Mouse (Mus musculus): ENCODE results near the gene Sycp2l. TPM values are rescaled to one million over a fixed set of nuclear protein-coding genes. Genes with fewer than 3 reads are reported as not detected.

The Sycp2l gene
- polyA plus RNA-seq, 1 experiment from 2014 or later, result not detected

DNA sequence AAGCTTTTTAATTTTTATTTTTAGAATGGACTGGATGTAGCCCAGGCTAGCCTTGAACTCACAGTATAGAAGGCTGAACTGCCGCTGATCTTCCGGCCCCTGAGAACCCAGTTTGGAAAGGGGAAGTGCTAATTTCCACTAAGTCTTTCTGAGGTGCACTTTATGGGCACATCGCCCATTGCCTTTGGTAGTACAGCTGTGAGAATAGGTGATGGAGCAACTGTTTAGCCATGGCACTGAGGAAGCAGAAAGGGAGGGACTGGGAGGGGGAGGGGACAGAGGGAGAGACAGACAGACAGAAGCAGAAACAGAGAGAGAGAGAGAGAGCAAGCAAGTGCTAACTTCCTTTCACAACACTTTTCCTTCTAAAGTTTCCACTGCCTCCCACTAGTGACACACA, 29.6 kb upstream of the Sycp2l start:
- Histone ChIP-seq H3K27me3 (ENCODE audit: control insufficient read depth, insufficient read depth, low read length) (peaks cover 6% of the 10 kb centered on the region; the same call in 1 of the 2 replicates), H3K4me3 (replicated peaks; ENCODE audit: low read depth, low read length) (no peak overlapping the region), H3K27ac (replicated peaks; ENCODE audit: low read depth, low read length) (no peak overlapping the region), H3K4me2 (ENCODE audit: low read length) (no peak overlapping the region), H3K9ac (replicated peaks; ENCODE audit: low read length) (no peak overlapping the region), H3K9me3 (ENCODE audit: control insufficient read depth, low read length) (no peaks in the 10 kb centered on the region), H3K4me1 (ENCODE audit: control insufficient read depth, insufficient read depth, low read length) (0 out of 2 replicates have a peak, but pooled peaks cover under 1% of the 10 kb centered on the region), H3K36me3 (ENCODE audit: control insufficient read depth, insufficient read depth, low read length) (no peaks in the 10 kb centered on the region)
- ATAC-seq (ENCODE audit: low FRiP score, low TSS enrichment), result no peak
- WGBS, result 92% methylated on average over 3 of the region's 3 CpGs
- DNase-seq, result no peak

DNA sequence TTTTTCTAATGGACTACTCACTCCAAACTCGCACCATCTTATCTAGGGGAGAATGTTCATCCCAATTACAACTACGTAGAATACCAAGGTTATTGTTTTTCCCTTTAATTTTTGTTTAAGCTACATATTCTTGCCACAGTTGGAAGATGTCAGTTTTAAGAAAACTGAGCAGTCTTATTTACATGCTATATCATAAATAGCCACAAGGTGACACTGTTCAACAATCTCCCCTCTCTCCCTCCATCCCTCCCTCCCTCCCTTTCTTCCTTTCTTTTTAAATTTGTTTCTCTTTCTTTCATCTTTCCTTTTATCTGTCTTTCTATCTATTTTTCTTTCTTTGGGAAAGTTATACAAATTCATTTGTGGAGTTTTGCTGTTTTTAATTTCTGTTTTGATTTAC, 29.0 kb upstream of the Sycp2l start:
- Histone ChIP-seq H3K9me3 (ENCODE audit: control insufficient read depth, low read length) (no peaks in the 10 kb centered on the region), H3K4me1 (ENCODE audit: control insufficient read depth, insufficient read depth, low read length) (no peaks in the 10 kb centered on the region), H3K4me2 (ENCODE audit: low read length) (no peak overlapping the region), H3K36me3 (ENCODE audit: control insufficient read depth, insufficient read depth, low read length) (no peaks in the 10 kb centered on the region), H3K27ac (replicated peaks; ENCODE audit: low read depth, low read length) (no peak overlapping the region), H3K4me3 (replicated peaks; ENCODE audit: low read depth, low read length) (no peak overlapping the region), H3K9ac (replicated peaks; ENCODE audit: low read length) (no peak overlapping the region), H3K27me3 (ENCODE audit: control insufficient read depth, insufficient read depth, low read length) (peaks cover 3% of the 10 kb centered on the region; the same call in 1 of the 2 replicates)
- ATAC-seq (ENCODE audit: low FRiP score, low TSS enrichment), result no peak
- DNase-seq, result peak; percentile 67
- 24% methylated on average over 2 of the region's 2 CpGs for WGBS

DNA sequence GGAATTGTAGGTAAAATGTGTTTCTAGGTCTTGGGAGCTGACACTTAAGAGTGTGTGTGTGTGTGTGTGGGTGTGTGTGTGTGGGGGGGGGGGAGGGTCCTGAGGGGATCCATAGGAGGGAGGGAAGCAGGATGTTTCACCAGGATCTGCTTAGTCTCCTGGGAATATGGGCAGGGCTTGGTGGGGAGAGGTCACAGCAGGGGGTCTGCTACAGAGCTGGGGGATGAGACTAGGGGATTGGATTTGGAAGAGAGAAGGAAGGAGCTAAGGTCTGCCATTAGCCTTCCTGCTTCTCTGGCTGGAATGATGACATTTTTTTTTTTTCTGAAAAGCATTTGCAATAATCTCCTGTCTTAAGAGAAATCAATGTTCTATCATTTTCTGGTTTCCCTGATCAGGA, 25.4 kb upstream of the Sycp2l start:
- no peak overlapping the region for H3K4me3 ChIP-seq (replicated peaks; ENCODE audit: low read depth, low read length)
- no peak for ATAC-seq (ENCODE audit: low FRiP score, low TSS enrichment)
- no peak for DNase-seq

DNA sequence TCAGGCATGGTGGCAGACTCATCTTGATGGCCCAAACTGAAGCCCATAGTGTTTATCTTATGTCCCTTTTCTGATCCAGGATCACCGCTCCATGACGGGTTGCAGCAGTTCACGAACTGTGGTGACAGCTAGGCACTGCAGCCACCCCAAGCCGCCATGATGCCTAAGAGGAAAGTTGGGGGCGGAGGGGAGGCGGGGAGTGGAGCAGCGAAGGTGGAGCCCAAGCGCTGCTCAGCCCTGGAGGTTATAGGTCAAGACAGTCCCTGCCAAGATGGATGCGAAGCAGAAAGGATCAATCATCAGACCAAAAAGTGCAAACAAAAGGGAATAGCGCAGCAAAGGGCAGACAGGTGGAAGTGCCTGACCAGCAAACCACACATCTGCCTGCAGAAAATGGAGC, 22.8 kb upstream of the Sycp2l start:
- Histone ChIP-seq H3K9ac (replicated peaks; ENCODE audit: low read length) (no peak overlapping the region), H3K4me3 (replicated peaks; ENCODE audit: low read depth, low read length) (no peak overlapping the region), H3K36me3 (ENCODE audit: control insufficient read depth, insufficient read depth, low read length) (no peaks in the 10 kb centered on the region), H3K4me1 (ENCODE audit: control insufficient read depth, insufficient read depth, low read length) (no peaks in the 10 kb centered on the region), H3K27ac (replicated peaks; ENCODE audit: low read depth, low read length) (no peak overlapping the region), H3K4me2 (ENCODE audit: low read length) (no peak overlapping the region), H3K9me3 (ENCODE audit: control insufficient read depth, low read length) (no peaks in the 10 kb centered on the region), H3K27me3 (ENCODE audit: control insufficient read depth, insufficient read depth, low read length) (no peaks in the 10 kb centered on the region)
- DNase-seq, result no peak
- no peak for ATAC-seq (ENCODE audit: low FRiP score, low TSS enrichment)
- 46% methylated on average over 10 of the region's 10 CpGs for WGBS

More for the DNA sequence above, 25.4 kb upstream of the Sycp2l start:
- H3K9ac ChIP-seq (replicated peaks; ENCODE audit: low read length), result no peak overlapping the region
- no peak overlapping the region for H3K4me2 ChIP-seq (ENCODE audit: low read length)
- H3K27ac ChIP-seq (replicated peaks; ENCODE audit: low read depth, low read length), result no peak overlapping the region
- no peaks in the 10 kb centered on the region for H3K27me3 ChIP-seq (ENCODE audit: control insufficient read depth, insufficient read depth, low read length)
- no peaks in the 10 kb centered on the region for H3K9me3 ChIP-seq (ENCODE audit: control insufficient read depth, low read length)
- no peaks in the 10 kb centered on the region for H3K36me3 ChIP-seq (ENCODE audit: control insufficient read depth, insufficient read depth, low read length)
- H3K4me1 ChIP-seq (ENCODE audit: control insufficient read depth, insufficient read depth, low read length), result no peaks in the 10 kb centered on the region

DNA sequence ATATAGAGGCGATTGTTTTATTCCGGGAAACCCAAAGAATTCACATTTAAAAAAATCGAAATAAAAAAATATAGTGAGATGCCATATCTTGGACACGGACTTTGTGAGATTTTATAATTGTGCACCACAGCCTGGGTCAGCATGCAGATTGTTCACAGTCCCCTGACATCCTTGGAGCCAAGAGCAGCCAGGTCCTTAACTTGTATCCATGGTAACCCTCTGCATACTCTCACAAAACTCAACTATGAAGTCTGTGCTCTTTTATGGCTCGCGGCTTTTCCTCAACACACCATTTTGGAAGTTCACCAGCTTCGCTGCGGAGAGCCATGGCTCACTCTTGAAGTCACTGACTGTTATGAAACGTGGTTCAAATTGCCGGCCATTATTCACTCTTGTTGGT, 19.9 kb upstream of the Sycp2l start:
- H3K9ac ChIP-seq (replicated peaks; ENCODE audit: low read length), result no peak overlapping the region
- H3K9me3 ChIP-seq (ENCODE audit: control insufficient read depth, low read length), result no peaks in the 10 kb centered on the region
- no peak for ATAC-seq (ENCODE audit: low FRiP score, low TSS enrichment)
- H3K4me3 ChIP-seq (replicated peaks; ENCODE audit: low read depth, low read length), result no peak overlapping the region
- no peak overlapping the region for H3K4me2 ChIP-seq (ENCODE audit: low read length)
- DNase-seq, result no peak
- H3K27me3 ChIP-seq (ENCODE audit: control insufficient read depth, insufficient read depth, low read length), result no peaks in the 10 kb centered on the region
- no peak overlapping the region for H3K27ac ChIP-seq (replicated peaks; ENCODE audit: low read depth, low read length)
- no peaks in the 10 kb centered on the region for H3K4me1 ChIP-seq (ENCODE audit: control insufficient read depth, insufficient read depth, low read length)
- WGBS, result 82% methylated on average over 10 of the region's 10 CpGs
- H3K36me3 ChIP-seq (ENCODE audit: control insufficient read depth, insufficient read depth, low read length), result no peaks in the 10 kb centered on the region

DNA sequence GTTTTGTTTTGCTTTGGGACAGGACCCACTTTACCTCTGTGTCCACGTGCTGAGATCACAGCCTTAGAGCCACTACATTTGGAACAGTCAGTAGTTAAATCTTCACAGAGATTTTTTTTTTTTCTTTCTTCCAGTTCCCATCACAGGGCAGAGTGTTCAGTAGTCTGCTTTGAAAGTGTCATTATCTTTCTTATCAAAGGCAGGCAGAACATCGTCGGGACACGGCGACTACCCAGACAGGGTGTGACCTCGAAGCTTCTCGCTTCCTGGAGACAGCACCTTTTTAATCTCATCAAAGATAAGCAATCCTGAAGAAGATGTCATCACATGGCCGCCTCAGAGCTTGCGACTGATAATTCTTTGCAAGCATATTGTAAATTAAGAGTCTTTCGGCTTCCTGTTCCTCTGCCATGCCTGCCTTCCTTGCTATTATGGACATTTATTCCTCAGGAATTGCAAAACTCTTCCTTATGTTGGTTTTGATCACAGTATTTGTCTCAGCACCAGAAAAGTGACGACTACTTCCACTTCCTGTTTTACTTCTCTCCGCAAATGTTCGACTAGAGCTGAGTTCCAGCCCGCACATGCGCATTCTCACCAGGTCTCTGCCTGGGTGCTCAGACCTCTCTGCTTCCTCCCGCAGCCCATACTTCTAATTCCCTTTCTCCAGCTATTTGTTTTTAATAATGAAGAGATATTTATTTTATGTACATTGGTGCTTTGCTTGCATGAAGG, 16.6 kb upstream of the Sycp2l start:
- ATAC-seq (ENCODE audit: low FRiP score, low TSS enrichment), result no peak

DNA sequence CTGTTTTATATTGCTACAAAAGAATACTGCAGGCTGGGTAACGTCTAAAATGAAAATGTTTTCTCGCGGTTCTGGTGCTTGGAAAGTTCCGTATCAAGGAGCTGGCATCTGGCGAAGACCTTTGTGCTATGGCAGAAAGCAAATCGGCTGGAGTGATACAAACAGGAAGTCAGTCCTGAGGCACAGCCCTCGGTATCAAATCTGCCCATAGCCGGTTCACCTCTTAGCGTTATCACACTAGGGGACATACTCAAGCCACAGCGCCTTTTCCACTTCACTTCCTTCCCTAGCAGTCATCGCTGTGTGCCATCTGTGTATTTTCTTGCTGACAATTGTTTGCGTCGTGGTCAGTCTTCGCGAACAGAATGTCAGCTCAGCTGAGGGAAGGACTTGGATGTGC, 15.8 kb upstream of the Sycp2l start:
- Histone ChIP-seq H3K4me2 (ENCODE audit: low read length) (no peak overlapping the region), H3K9me3 (ENCODE audit: control insufficient read depth, low read length) (no peaks in the 10 kb centered on the region), H3K9ac (replicated peaks; ENCODE audit: low read length) (no peak overlapping the region), H3K36me3 (ENCODE audit: control insufficient read depth, insufficient read depth, low read length) (no peaks in the 10 kb centered on the region), H3K27me3 (ENCODE audit: control insufficient read depth, insufficient read depth, low read length) (no peaks in the 10 kb centered on the region), H3K4me3 (replicated peaks; ENCODE audit: low read depth, low read length) (no peak overlapping the region), H3K4me1 (ENCODE audit: control insufficient read depth, insufficient read depth, low read length) (no peaks in the 10 kb centered on the region), H3K27ac (replicated peaks; ENCODE audit: low read depth, low read length) (no peak overlapping the region)
- ATAC-seq (ENCODE audit: low FRiP score, low TSS enrichment), result no peak
- 90% methylated on average over 15 of the region's 15 CpGs for WGBS
- no peak for DNase-seq

More for the DNA sequence above, 16.6 kb upstream of the Sycp2l start:
- H3K4me3 ChIP-seq (replicated peaks; ENCODE audit: low read depth, low read length), result no peak overlapping the region
- no peaks in the 10 kb centered on the region for H3K27me3 ChIP-seq (ENCODE audit: control insufficient read depth, insufficient read depth, low read length)
- no peak overlapping the region for H3K4me2 ChIP-seq (ENCODE audit: low read length)
- H3K9ac ChIP-seq (replicated peaks; ENCODE audit: low read length), result no peak overlapping the region
- H3K4me1 ChIP-seq (ENCODE audit: control insufficient read depth, insufficient read depth, low read length), result no peaks in the 10 kb centered on the region
- WGBS, result 83% methylated on average over 16 of the region's 16 CpGs
- no peak overlapping the region for H3K27ac ChIP-seq (replicated peaks; ENCODE audit: low read depth, low read length)
- no peaks in the 10 kb centered on the region for H3K36me3 ChIP-seq (ENCODE audit: control insufficient read depth, insufficient read depth, low read length)
- DNase-seq, result no peak
- no peaks in the 10 kb centered on the region for H3K9me3 ChIP-seq (ENCODE audit: control insufficient read depth, low read length)

DNA sequence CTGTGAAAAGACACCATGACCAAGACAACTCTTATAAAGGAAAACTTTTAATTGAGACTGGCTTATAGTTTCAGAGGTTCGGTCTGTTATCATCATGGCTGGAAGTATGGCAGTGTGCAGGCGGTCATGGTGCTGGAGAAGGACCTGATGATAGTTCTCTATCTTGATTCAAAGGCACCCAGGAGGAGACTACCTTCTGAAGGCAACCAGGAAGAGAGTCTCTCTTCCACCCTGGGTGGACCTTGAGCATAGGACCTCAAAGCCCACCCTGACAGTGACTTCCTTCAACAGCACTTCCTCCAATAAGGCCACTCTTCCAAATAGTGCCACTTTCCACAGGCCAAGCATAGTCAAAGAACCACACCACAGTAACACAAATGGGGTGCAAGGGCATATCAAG, 14.1 kb upstream of the Sycp2l start:
- H3K27ac ChIP-seq (replicated peaks; ENCODE audit: low read depth, low read length), result no peak overlapping the region
- no peaks in the 10 kb centered on the region for H3K27me3 ChIP-seq (ENCODE audit: control insufficient read depth, insufficient read depth, low read length)
- H3K4me3 ChIP-seq (replicated peaks; ENCODE audit: low read depth, low read length), result no peak overlapping the region
- 94% methylated on average over 2 of the region's 2 CpGs for WGBS
- ATAC-seq (ENCODE audit: low FRiP score, low TSS enrichment) (no peak), DNase-seq (no peak)
- H3K36me3 ChIP-seq (ENCODE audit: control insufficient read depth, insufficient read depth, low read length), result no peaks in the 10 kb centered on the region
- H3K4me2 ChIP-seq (ENCODE audit: low read length), result no peak overlapping the region
- H3K9me3 ChIP-seq (ENCODE audit: control insufficient read depth, low read length), result no peaks in the 10 kb centered on the region
- H3K9ac ChIP-seq (replicated peaks; ENCODE audit: low read length), result no peak overlapping the region
- H3K4me1 ChIP-seq (ENCODE audit: control insufficient read depth, insufficient read depth, low read length), result no peaks in the 10 kb centered on the region

DNA sequence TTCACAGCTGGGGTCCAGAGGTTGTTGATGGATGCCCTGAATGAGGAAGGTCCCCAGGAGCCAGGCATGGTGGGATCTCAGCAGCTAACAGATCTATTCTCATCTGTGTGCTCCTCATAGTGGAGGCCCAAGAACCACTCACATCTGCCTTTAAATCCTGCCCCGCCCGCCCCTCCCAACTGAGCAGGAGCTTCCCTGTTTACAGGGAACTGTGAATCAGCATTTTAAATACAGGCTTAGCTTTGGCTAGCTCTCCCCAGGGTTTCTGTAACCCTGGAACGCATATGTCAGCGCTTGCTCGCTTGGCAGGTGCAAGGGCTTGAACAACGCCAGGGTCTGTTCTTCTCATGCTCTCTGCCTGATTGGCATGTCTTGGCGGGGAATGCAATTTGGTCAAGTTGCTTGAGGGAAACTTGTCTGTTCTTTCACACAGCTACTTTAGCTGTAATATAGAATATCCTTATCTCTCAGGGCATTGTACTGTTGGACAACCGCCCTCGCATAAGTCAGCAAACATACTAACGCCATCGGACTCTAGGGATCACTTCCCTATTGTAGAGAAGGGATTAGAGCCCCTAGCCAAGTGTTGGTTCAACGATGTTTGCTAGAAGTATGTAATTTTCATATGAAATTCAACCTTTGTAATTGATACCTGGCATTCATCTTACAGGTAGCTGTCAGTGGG, 10.1 kb upstream of the Sycp2l start:
- no peak overlapping the region for H3K4me3 ChIP-seq (replicated peaks; ENCODE audit: low read depth, low read length)
- WGBS, result 65% methylated on average over 12 of the region's 12 CpGs
- DNase-seq, result no peak
- H3K27me3 ChIP-seq (ENCODE audit: control insufficient read depth, insufficient read depth, low read length), result no peaks in the 10 kb centered on the region
- ATAC-seq (ENCODE audit: low FRiP score, low TSS enrichment), result no peak
- no peak overlapping the region for H3K27ac ChIP-seq (replicated peaks; ENCODE audit: low read depth, low read length)
- no peaks in the 10 kb centered on the region for H3K36me3 ChIP-seq (ENCODE audit: control insufficient read depth, insufficient read depth, low read length)
- H3K9ac ChIP-seq (replicated peaks; ENCODE audit: low read length), result no peak overlapping the region
- H3K9me3 ChIP-seq (ENCODE audit: control insufficient read depth, low read length), result no peaks in the 10 kb centered on the region
- no peak overlapping the region for H3K4me2 ChIP-seq (ENCODE audit: low read length)
- H3K4me1 ChIP-seq (ENCODE audit: control insufficient read depth, insufficient read depth, low read length), result no peaks in the 10 kb centered on the region
